Comparison of ENCODE assay signal across 34 mouse cellular contexts in the genomic region with DNA sequence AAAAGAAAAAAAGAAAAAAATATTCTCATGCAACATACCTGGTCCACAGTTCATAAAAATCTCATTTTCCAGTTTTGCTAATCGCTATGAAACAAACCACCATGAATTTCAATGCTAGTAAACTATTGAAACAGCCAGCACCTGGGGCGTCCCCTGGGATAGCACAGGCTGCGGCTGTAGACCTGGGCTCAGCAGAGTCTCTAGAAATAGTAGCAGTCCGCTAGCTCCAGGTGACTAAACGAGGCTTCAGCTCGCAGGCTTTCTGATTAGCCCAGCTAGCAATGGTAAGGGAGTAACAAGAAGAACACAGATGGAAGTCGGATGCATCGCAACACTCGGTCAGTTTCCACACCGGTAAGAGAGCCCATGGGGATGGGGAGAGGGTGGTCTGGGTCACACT. TPM values are rescaled to one million over a fixed set of nuclear protein-coding genes. Genes with fewer than 3 reads are reported as not detected.
DNase-seq lines count a peak whose midpoint lies in the region; ATAC-seq lines count a peak whose summit lies in the region.
"Had no signal": no experiment of that assay in that cellular context is flagged by ENCODE, and none has a peak within 500 bp of the region (broad histone marks: within the 10 kb centered on the region; RNA-seq: fewer than 3 reads in every experiment).

No protein-coding gene starts in this region.

- no peak overlapping the region for H3K4me2 ChIP-seq in midbrain, embryonic 14.5 days (ENCODE audit: low read length)
- no peak overlapping the region for H3K4me2 ChIP-seq in midbrain, embryonic 11.5 days
- H3K4me2 ChIP-seq in forebrain, embryonic 14.5 days (ENCODE audit: low read length) = no peak overlapping the region
- H3K4me2 ChIP-seq: embryonic facial prominence, embryonic 12.5 days; forebrain, embryonic 15.5 days; heart, embryonic 15.5 days; kidney, embryonic 15.5 days; lung, embryonic 14.5 days; neural tube, embryonic 12.5 days; stomach, embryonic 15.5 days had no signal

- H3K9ac ChIP-seq in midbrain, embryonic 14.5 days (replicated peaks; ENCODE audit: low read length) = no peak overlapping the region
- no peak overlapping the region for H3K9ac ChIP-seq in midbrain, embryonic 11.5 days (ENCODE audit: low read length)
- no peak overlapping the region for H3K9ac ChIP-seq in forebrain, embryonic 14.5 days (ENCODE audit: low read length)
- H3K9ac ChIP-seq: embryonic facial prominence, embryonic 12.5 days; forebrain, embryonic 15.5 days; heart, embryonic 15.5 days; kidney, embryonic 15.5 days; liver, embryonic 14.5 days; lung, embryonic 14.5 days; neural tube, embryonic 12.5 days; stomach, embryonic 15.5 days had no signal

- peak; percentile 12 for DNase-seq in midbrain, embryonic 14.5 days
- no peak for DNase-seq in midbrain, embryonic 11.5 days (ENCODE audit: low spot score, missing footprints)
- DNase-seq in cerebellum, adult 11 months = peak; percentile 13
- DNase-seq in cerebellum, adult 9-10 months = peak; percentile 31
- peak; percentile 19 to 35 for DNase-seq in cerebellum, postnatal 36 days
- DNase-seq in forebrain, embryonic 14.5 days (ENCODE audit: low spot score) = no peak
- DNase-seq in thymus, postnatal 0 days (ENCODE audit: low spot score) = no peak
- DNase-seq: adrenal gland, postnatal 25 days; embryo, embryonic 11 days; gastrocnemius, postnatal 25 days; heart, adult 11 months; kidney, adult 18-20 months; kidney, postnatal 36 days; left cerebral cortex, postnatal 4 days; liver; lung, embryonic 14.5 days; lung, postnatal 14 days; right cerebral cortex, postnatal 25 days; thymus, adult 18-20 months; thymus, postnatal 36 days had no signal

- no peaks in the 10 kb centered on the region for H3K4me1 ChIP-seq in midbrain, embryonic 14.5 days (ENCODE audit: control insufficient read depth, insufficient read depth, low read length)
- H3K4me1 ChIP-seq in midbrain, embryonic 11.5 days (ENCODE audit: control insufficient read depth, insufficient read depth, low read length) = peaks cover 6% of the 10 kb centered on the region; the same call in 1 of the 2 replicates
- H3K4me1 ChIP-seq in forebrain, embryonic 14.5 days (ENCODE audit: control insufficient read depth, insufficient read depth, low read length) = no peaks in the 10 kb centered on the region
- H3K4me1 ChIP-seq: embryonic facial prominence, embryonic 12.5 days; forebrain, embryonic 15.5 days; heart, embryonic 10.5 days; heart, embryonic 15.5 days; kidney, embryonic 15.5 days; stomach, embryonic 15.5 days had no signal

- no peaks in the 10 kb centered on the region for H3K9me3 ChIP-seq in midbrain, embryonic 14.5 days (ENCODE audit: control insufficient read depth, low read length)
- H3K9me3 ChIP-seq in midbrain, embryonic 11.5 days (ENCODE audit: control insufficient read depth, low read length) = no peaks in the 10 kb centered on the region
- H3K9me3 ChIP-seq in forebrain, embryonic 14.5 days (replicated peaks; ENCODE audit: control insufficient read depth, low read length) = no peaks in the 10 kb centered on the region
- H3K9me3 ChIP-seq: embryonic facial prominence, embryonic 12.5 days; forebrain, embryonic 15.5 days; heart, embryonic 10.5 days; heart, embryonic 15.5 days; kidney, embryonic 15.5 days; neural tube, embryonic 12.5 days; stomach, embryonic 15.5 days had no signal

- no peaks in the 10 kb centered on the region for H3K36me3 ChIP-seq in midbrain, embryonic 14.5 days (ENCODE audit: control insufficient read depth, insufficient read depth, low read length)
- H3K36me3 ChIP-seq in midbrain, embryonic 11.5 days (ENCODE audit: control insufficient read depth, insufficient read depth, low read length) = no peaks in the 10 kb centered on the region
- H3K36me3 ChIP-seq in forebrain, embryonic 14.5 days (ENCODE audit: control insufficient read depth, insufficient read depth, low read length) = no peaks in the 10 kb centered on the region
- H3K36me3 ChIP-seq: embryonic facial prominence, embryonic 12.5 days; forebrain, embryonic 15.5 days; heart, embryonic 10.5 days; heart, embryonic 15.5 days; kidney, embryonic 15.5 days; neural tube, embryonic 12.5 days; stomach, embryonic 15.5 days had no signal

- H3K4me3 ChIP-seq in midbrain, embryonic 14.5 days (replicated peaks; ENCODE audit: low read depth, low read length) = no peak overlapping the region
- no peak overlapping the region for H3K4me3 ChIP-seq in midbrain, embryonic 11.5 days (ENCODE audit: low read depth, low read length)
- no peak overlapping the region for H3K4me3 ChIP-seq in forebrain, embryonic 14.5 days (ENCODE audit: low read depth, low read length)
- H3K4me3 ChIP-seq: embryonic facial prominence, embryonic 12.5 days; forebrain, embryonic 15.5 days; heart, embryonic 10.5 days; heart, embryonic 15.5 days; kidney, embryonic 15.5 days; layer of hippocampus, adult 2 months; neural tube, embryonic 12.5 days; stomach, embryonic 15.5 days had no signal

- H3K27ac ChIP-seq in midbrain, embryonic 14.5 days (replicated peaks; ENCODE audit: low read depth, low read length) = no peak overlapping the region
- H3K27ac ChIP-seq in midbrain, embryonic 11.5 days (ENCODE audit: low read depth, low read length) = no peak overlapping the region
- H3K27ac ChIP-seq in forebrain, embryonic 14.5 days (ENCODE audit: low read depth, low read length) = no peak overlapping the region
- H3K27ac ChIP-seq: embryonic facial prominence, embryonic 12.5 days; forebrain, embryonic 15.5 days; heart, embryonic 10.5 days; heart, embryonic 15.5 days; kidney, embryonic 15.5 days; layer of hippocampus, adult 2 months; liver, embryonic 14.5 days; neural tube, embryonic 12.5 days; stomach, embryonic 15.5 days had no signal

- ATAC-seq in midbrain, embryonic 14.5 days (ENCODE audit: low FRiP score, low TSS enrichment) = no peak
- ATAC-seq in midbrain, embryonic 11.5 days (ENCODE audit: low FRiP score) = no peak
- no peak for ATAC-seq in forebrain, embryonic 14.5 days
- ATAC-seq: forebrain, embryonic 15.5 days; hindbrain, embryonic 16.5 days; midbrain, embryonic 16.5 days had no signal

- H3K27me3 ChIP-seq in midbrain, embryonic 14.5 days (ENCODE audit: control insufficient read depth, insufficient read depth, low read length) = no peaks in the 10 kb centered on the region
- H3K27me3 ChIP-seq in midbrain, embryonic 11.5 days (ENCODE audit: control insufficient read depth, insufficient read depth, low read length) = no peaks in the 10 kb centered on the region
- no peaks in the 10 kb centered on the region for H3K27me3 ChIP-seq in forebrain, embryonic 14.5 days (replicated peaks; ENCODE audit: control insufficient read depth, insufficient read depth, low read length)
- H3K27me3 ChIP-seq: embryonic facial prominence, embryonic 12.5 days; forebrain, embryonic 15.5 days; heart, embryonic 15.5 days; kidney, embryonic 15.5 days; neural tube, embryonic 12.5 days; stomach, embryonic 15.5 days had no signal

- 86% methylated on average over 10 of the region's 10 CpGs for WGBS in midbrain, embryonic 14.5 days
- WGBS in midbrain, embryonic 11.5 days = 90% methylated on average over 10 of the region's 10 CpGs
- 92% methylated on average over 10 of the region's 10 CpGs for WGBS in forebrain, embryonic 14.5 days

RNA-seq across cellular contexts. Expression of a gene that starts 30.0 kb away (rescaled TPM):
- 0.30 TPM in 1 of 2 replicates, not detected in the other for polyA plus RNA-seq in midbrain, embryonic 14.5 days (2014; fragmentation: Nextera tagmentation; extraction: Ambion mirVana)
- polyA plus RNA-seq in midbrain, embryonic 11.5 days (2014; fragmentation: Nextera tagmentation; extraction: Ambion mirVana) = 0.08 TPM in 1 of 2 replicates, not detected in the other
- polyA plus RNA-seq in forebrain, embryonic 14.5 days (2014; fragmentation: Nextera tagmentation; extraction: Ambion mirVana) = not detected in 2 replicates
- polyA plus RNA-seq in thymus, postnatal 0 days (2015; fragmentation: Nextera tagmentation; extraction: Ambion mirVana) = not detected in 2 replicates
- polyA plus RNA-seq: brain, embryonic 14.5 days; embryonic facial prominence, embryonic 12.5 days; frontal cortex, adult 2 months; heart, embryonic 10.5 days; heart, embryonic 15.5 days; intestine, embryonic 14.5 days; kidney, embryonic 15.5 days; liver, embryonic 14.5 days; lung, embryonic 14.5 days; stomach, embryonic 15.5 days had no signal

Comparison
In these comparisons a context has a peak if more than half of its experiments do, and no peak if none do; other contexts are left out.
1. DNase-seq: peak in midbrain, embryonic 14.5 days (single experiment), cerebellum, adult 11 months (single experiment), cerebellum, adult 9-10 months (single experiment) and cerebellum, postnatal 36 days (2 of 2); none in midbrain, embryonic 11.5 days (single experiment), forebrain, embryonic 14.5 days (single experiment) and thymus, postnatal 0 days (single experiment).